Mouse (Mus musculus): ENCODE results near the gene Dock10. TPM values are rescaled to one million over a fixed set of nuclear protein-coding genes. Genes with fewer than 3 reads are reported as not detected.

Gene Dock10
- polyA plus RNA-seq, 1 experiment from 2014 or later: 2.7 TPM

DNA sequence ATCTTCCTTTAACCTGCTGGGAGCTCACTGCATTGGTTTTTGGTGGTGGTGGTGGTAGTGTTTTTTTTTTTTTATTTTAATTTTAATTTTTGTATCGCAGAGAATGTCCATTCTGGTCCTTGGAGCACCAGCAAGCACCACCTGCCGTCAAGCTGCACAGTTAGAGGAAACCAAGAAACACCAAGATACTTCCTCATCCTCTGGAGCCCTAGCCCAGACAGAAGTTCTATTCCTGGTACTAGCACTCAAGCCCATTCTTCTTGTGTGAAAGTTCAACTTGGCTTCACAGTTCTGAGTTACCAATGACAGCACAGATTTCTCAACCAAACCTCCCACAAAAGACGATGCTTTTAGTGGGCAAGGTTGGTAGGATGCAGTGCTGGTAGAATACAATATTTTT, 86.6 kb downstream of the Dock10 start:
- Histone ChIP-seq H3K4me1 (replicated peaks; ENCODE audit: control insufficient read depth, insufficient read depth, low read length) (0 out of 2 replicates have a peak, but pooled peaks cover 1% of the 10 kb centered on the region), H3K4me3 (ENCODE audit: low read depth, low read length) (no peak overlapping the region), H3K9me3 (ENCODE audit: control insufficient read depth, low read length) (no peaks in the 10 kb centered on the region), H3K27ac (ENCODE audit: low read depth, low read length) (no peak overlapping the region), H3K36me3 (ENCODE audit: control insufficient read depth, insufficient read depth, low read length) (no peaks in the 10 kb centered on the region), H3K4me2 (ENCODE audit: low read depth, low read length, severe bottlenecking) (no peak overlapping the region), H3K27me3 (ENCODE audit: control insufficient read depth, insufficient read depth, low read length) (no peaks in the 10 kb centered on the region), H3K9ac (ENCODE audit: low read length) (no peak overlapping the region)
- ATAC-seq (replicated peaks; ENCODE audit: low FRiP score): no peak
- WGBS: 88% methylated on average over 3 of the region's 3 CpGs
- DNase-seq (ENCODE audit: low spot score): no peak

GRCm38 (mm10) chr1:80671056-80671455, 87.3 kb downstream of the Dock10 start:
- WGBS: 81% methylated on average over 5 of the region's 5 CpGs
- ATAC-seq (replicated peaks; ENCODE audit: low FRiP score) (no peak), DNase-seq (ENCODE audit: low spot score) (no peak)
- Histone ChIP-seq H3K4me2 (ENCODE audit: low read depth, low read length, severe bottlenecking) (no peak overlapping the region), H3K4me3 (ENCODE audit: low read depth, low read length) (no peak overlapping the region), H3K27me3 (ENCODE audit: control insufficient read depth, insufficient read depth, low read length) (no peaks in the 10 kb centered on the region), H3K27ac (ENCODE audit: low read depth, low read length) (no peak overlapping the region), H3K9me3 (ENCODE audit: control insufficient read depth, low read length) (no peaks in the 10 kb centered on the region), H3K9ac (ENCODE audit: low read length) (no peak overlapping the region), H3K4me1 (replicated peaks; ENCODE audit: control insufficient read depth, insufficient read depth, low read length) (0 out of 2 replicates have a peak, but pooled peaks cover 1% of the 10 kb centered on the region), H3K36me3 (ENCODE audit: control insufficient read depth, insufficient read depth, low read length) (no peaks in the 10 kb centered on the region)

GRCm38 (mm10) chr1:80670387-80670786, 87.9 kb downstream of the Dock10 start:
- Histone ChIP-seq H3K36me3 (ENCODE audit: control insufficient read depth, insufficient read depth, low read length) (no peaks in the 10 kb centered on the region), H3K9me3 (ENCODE audit: control insufficient read depth, low read length) (no peaks in the 10 kb centered on the region), H3K9ac (ENCODE audit: low read length) (no peak overlapping the region), H3K4me3 (ENCODE audit: low read depth, low read length) (no peak overlapping the region), H3K4me2 (ENCODE audit: low read depth, low read length, severe bottlenecking) (no peak overlapping the region), H3K4me1 (replicated peaks; ENCODE audit: control insufficient read depth, insufficient read depth, low read length) (0 out of 2 replicates have a peak, but pooled peaks cover 1% of the 10 kb centered on the region), H3K27me3 (ENCODE audit: control insufficient read depth, insufficient read depth, low read length) (no peaks in the 10 kb centered on the region), H3K27ac (ENCODE audit: low read depth, low read length) (no peak overlapping the region)
- no peak for ATAC-seq (replicated peaks; ENCODE audit: low FRiP score)
- no peak for DNase-seq (ENCODE audit: low spot score)
- 87% methylated on average over 7 of the region's 7 CpGs for WGBS

GRCm38 (mm10) chr1:80665761-80666160, 92.6 kb downstream of the Dock10 start:
- Histone ChIP-seq H3K4me2 (ENCODE audit: low read depth, low read length, severe bottlenecking) (no peak overlapping the region), H3K9ac (ENCODE audit: low read length) (no peak overlapping the region), H3K4me3 (ENCODE audit: low read depth, low read length) (no peak overlapping the region), H3K9me3 (ENCODE audit: control insufficient read depth, low read length) (no peaks in the 10 kb centered on the region), H3K36me3 (ENCODE audit: control insufficient read depth, insufficient read depth, low read length) (no peaks in the 10 kb centered on the region), H3K27ac (ENCODE audit: low read depth, low read length) (no peak overlapping the region), H3K27me3 (ENCODE audit: control insufficient read depth, insufficient read depth, low read length) (no peaks in the 10 kb centered on the region), H3K4me1 (replicated peaks; ENCODE audit: control insufficient read depth, insufficient read depth, low read length) (no peaks in the 10 kb centered on the region)
- DNase-seq (ENCODE audit: low spot score) (no peak), ATAC-seq (replicated peaks; ENCODE audit: low FRiP score) (no peak)

DNA sequence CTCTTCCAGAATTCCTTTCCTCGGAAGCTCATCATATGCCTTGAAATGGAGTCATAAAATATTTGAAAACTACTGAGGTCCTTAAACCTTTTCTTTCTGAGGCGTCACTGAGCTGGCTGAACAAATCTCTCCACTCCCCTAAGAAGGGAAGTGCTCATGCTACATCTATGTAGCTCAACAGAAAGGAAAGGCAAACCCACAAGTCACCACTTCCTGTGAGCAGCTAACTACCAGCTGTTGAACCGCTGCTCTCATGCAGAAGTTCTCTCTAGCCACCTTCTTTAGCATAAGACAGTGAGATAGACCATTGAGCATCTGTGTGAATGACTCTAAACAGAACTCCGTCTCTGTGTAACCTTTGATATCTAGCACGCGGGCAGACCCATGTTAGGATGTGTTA, 93.2 kb downstream of the Dock10 start:
- no peak overlapping the region for H3K27ac ChIP-seq (ENCODE audit: low read depth, low read length)
- 91% methylated on average over 6 of the region's 6 CpGs for WGBS
- DNase-seq (ENCODE audit: low spot score): no peak
- H3K36me3 ChIP-seq (ENCODE audit: control insufficient read depth, insufficient read depth, low read length): no peaks in the 10 kb centered on the region
- no peaks in the 10 kb centered on the region for H3K9me3 ChIP-seq (ENCODE audit: control insufficient read depth, low read length)
- H3K4me1 ChIP-seq (replicated peaks; ENCODE audit: control insufficient read depth, insufficient read depth, low read length): no peaks in the 10 kb centered on the region
- no peak overlapping the region for H3K4me3 ChIP-seq (ENCODE audit: low read depth, low read length)
- ATAC-seq (replicated peaks; ENCODE audit: low FRiP score): no peak
- H3K4me2 ChIP-seq (ENCODE audit: low read depth, low read length, severe bottlenecking): no peak overlapping the region
- H3K27me3 ChIP-seq (ENCODE audit: control insufficient read depth, insufficient read depth, low read length): no peaks in the 10 kb centered on the region
- no peak overlapping the region for H3K9ac ChIP-seq (ENCODE audit: low read length)

GRCm38 (mm10) chr1:80661506-80662402, 96.6 kb downstream of the Dock10 start:
- H3K27me3 ChIP-seq (ENCODE audit: control insufficient read depth, insufficient read depth, low read length): no peaks in the 10 kb centered on the region
- H3K4me2 ChIP-seq (ENCODE audit: low read depth, low read length, severe bottlenecking): no peak overlapping the region
- DNase-seq (ENCODE audit: low spot score) (no peak), ATAC-seq (replicated peaks; ENCODE audit: low FRiP score) (no peak)
- H3K9me3 ChIP-seq (ENCODE audit: control insufficient read depth, low read length): no peaks in the 10 kb centered on the region
- H3K27ac ChIP-seq (ENCODE audit: low read depth, low read length): no peak overlapping the region
- WGBS: 86% methylated on average over 11 of the region's 11 CpGs
- no peak overlapping the region for H3K9ac ChIP-seq (ENCODE audit: low read length)
- no peak overlapping the region for H3K4me3 ChIP-seq (ENCODE audit: low read depth, low read length)
- no peaks in the 10 kb centered on the region for H3K4me1 ChIP-seq (replicated peaks; ENCODE audit: control insufficient read depth, insufficient read depth, low read length)
- H3K36me3 ChIP-seq (ENCODE audit: control insufficient read depth, insufficient read depth, low read length): no peaks in the 10 kb centered on the region

DNA sequence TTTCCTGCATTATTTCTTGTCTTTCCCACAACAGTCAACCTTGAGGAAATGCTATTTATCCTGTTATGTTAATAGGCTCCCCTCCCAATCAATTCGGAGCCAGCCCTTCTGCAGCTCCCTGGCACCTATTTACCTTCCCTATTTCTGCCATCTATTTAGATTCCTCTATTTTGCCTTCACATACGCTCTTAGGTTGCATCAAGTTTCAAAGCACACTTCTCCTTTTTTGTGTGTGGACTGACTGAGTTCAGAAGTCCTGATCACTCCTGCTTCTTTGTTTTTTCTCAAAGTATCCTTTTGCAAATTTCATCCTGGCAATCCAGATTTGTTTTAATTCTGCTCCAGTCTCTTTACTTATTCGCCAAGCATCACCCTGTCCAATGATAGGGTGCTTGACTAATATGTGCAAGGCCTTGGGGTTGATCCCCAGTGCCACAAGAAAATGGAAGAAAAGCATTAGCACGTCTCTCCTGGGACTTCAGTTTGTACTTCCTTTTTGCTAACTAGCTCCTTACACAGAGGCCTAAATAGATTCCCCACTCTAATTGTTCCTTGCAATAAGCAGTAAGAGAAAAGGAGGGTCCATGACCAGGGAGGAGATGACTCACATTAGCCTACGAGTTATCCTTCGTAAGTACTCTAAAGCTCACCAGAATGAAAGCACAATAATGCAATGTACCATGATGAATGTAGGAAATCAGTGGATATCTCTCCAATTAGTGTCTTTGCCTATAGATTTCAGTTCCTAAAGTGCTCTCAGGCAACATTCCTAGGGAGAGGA, 98.7 kb downstream of the Dock10 start:
- no peak overlapping the region for H3K4me2 ChIP-seq (ENCODE audit: low read depth, low read length, severe bottlenecking)
- no peak for ATAC-seq (replicated peaks; ENCODE audit: low FRiP score)
- H3K27ac ChIP-seq (ENCODE audit: low read depth, low read length): no peak overlapping the region
- H3K9ac ChIP-seq (ENCODE audit: low read length): no peak overlapping the region
- DNase-seq (ENCODE audit: low spot score): no peak
- 86% methylated on average over 6 of the region's 6 CpGs for WGBS
- H3K9me3 ChIP-seq (ENCODE audit: control insufficient read depth, low read length): no peaks in the 10 kb centered on the region
- no peaks in the 10 kb centered on the region for H3K27me3 ChIP-seq (ENCODE audit: control insufficient read depth, insufficient read depth, low read length)
- H3K4me1 ChIP-seq (replicated peaks; ENCODE audit: control insufficient read depth, insufficient read depth, low read length): no peaks in the 10 kb centered on the region
- H3K36me3 ChIP-seq (ENCODE audit: control insufficient read depth, insufficient read depth, low read length): no peaks in the 10 kb centered on the region
- no peak overlapping the region for H3K4me3 ChIP-seq (ENCODE audit: low read depth, low read length)

DNA sequence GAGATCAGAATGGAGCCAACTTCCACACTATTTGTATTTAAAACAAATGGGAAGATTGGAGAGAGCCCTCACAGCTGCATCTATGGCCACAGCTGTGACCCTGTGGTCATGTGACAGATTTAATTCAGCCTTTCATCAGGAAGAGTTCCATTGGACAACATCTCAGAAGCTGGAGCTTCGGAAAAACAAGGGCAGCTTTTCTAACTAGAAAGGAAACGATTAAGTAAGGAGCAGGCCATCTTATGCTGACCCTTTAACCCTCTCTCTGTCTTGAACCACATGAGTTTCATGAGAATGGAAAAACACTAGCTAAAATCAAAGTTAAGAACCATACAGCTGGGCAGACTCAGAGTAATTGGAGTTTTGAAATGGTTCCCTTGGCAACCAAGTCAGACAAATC, 101.9 kb downstream of the Dock10 start:
- H3K9ac ChIP-seq (ENCODE audit: low read length): no peak overlapping the region
- WGBS: 56% methylated on average over 2 of the region's 2 CpGs
- no peaks in the 10 kb centered on the region for H3K4me1 ChIP-seq (replicated peaks; ENCODE audit: control insufficient read depth, insufficient read depth, low read length)
- H3K4me2 ChIP-seq (ENCODE audit: low read depth, low read length, severe bottlenecking): no peak overlapping the region
- DNase-seq (ENCODE audit: low spot score) (no peak), ATAC-seq (replicated peaks; ENCODE audit: low FRiP score) (no peak; the same call in 1 of the 2 replicates)
- no peaks in the 10 kb centered on the region for H3K9me3 ChIP-seq (ENCODE audit: control insufficient read depth, low read length)
- H3K27me3 ChIP-seq (ENCODE audit: control insufficient read depth, insufficient read depth, low read length): no peaks in the 10 kb centered on the region
- no peaks in the 10 kb centered on the region for H3K36me3 ChIP-seq (ENCODE audit: control insufficient read depth, insufficient read depth, low read length)
- H3K4me3 ChIP-seq (ENCODE audit: low read depth, low read length): no peak overlapping the region
- H3K27ac ChIP-seq (ENCODE audit: low read depth, low read length): no peak overlapping the region

Data from forebrain, embryonic 11.5 days (tissue).